13 mouse cellular contexts compared by ENCODE assay signal in the genomic region with DNA sequence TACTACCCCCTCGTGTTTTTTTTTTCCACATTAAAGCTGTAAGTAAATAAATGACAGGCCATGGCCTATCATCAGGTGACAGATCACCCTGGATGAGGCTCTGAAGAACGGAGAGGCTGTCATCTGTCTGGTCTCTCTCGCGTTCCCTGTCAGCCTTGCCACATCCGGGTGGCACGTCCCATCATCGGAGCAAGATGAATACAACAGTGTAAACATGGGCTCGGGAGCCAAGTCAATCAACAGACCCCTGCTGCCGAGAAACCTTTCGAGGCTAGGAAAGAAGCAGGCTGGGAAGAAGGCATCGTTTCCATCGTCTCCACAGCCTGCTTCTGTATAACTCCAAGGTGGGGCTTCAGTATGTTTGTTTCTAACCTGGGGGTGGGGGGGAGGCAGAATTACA.
DNase-seq lines count a peak whose midpoint lies in the region; ATAC-seq and TF ChIP-seq lines count a peak whose summit lies in the region.
"Had no signal": no experiment of that assay in that cellular context is flagged by ENCODE, and none has a peak within 500 bp of the region (broad histone marks: within the 10 kb centered on the region; RNA-seq: fewer than 3 reads in every experiment).

No protein-coding gene starts in this region.

- no peaks in the 10 kb centered on the region for H3K9me3 ChIP-seq in forebrain, embryonic 16.5 days (ENCODE audit: control insufficient read depth, low read length)
- no peaks in the 10 kb centered on the region for H3K9me3 ChIP-seq in forebrain, embryonic 11.5 days (ENCODE audit: control insufficient read depth, low read length)
- no peaks in the 10 kb centered on the region for H3K9me3 ChIP-seq in kidney, embryonic 16.5 days (ENCODE audit: low read length)
- no peaks in the 10 kb centered on the region for H3K9me3 ChIP-seq in midbrain, embryonic 16.5 days (replicated peaks; ENCODE audit: control insufficient read depth, low read length, poor library complexity, severe bottlenecking)
- H3K9me3 ChIP-seq in midbrain, postnatal 0 days (ENCODE audit: low read length): no peaks in the 10 kb centered on the region
- H3K9me3 ChIP-seq: liver, embryonic 12.5 days had no signal

- H3K9ac ChIP-seq in forebrain, embryonic 16.5 days (replicated peaks; ENCODE audit: low read depth, low read length): no peak overlapping the region
- H3K9ac ChIP-seq in forebrain, embryonic 11.5 days (ENCODE audit: low read length): no peak overlapping the region
- no peak overlapping the region for H3K9ac ChIP-seq in kidney, embryonic 16.5 days (replicated peaks; ENCODE audit: low read length)
- 0 out of 2 replicates have a peak overlapping the region, but pooled peaks have one; percentile 30 for H3K9ac ChIP-seq in midbrain, embryonic 16.5 days (ENCODE audit: low read depth, low read length)
- no peak overlapping the region for H3K9ac ChIP-seq in midbrain, postnatal 0 days (replicated peaks; ENCODE audit: low read length, poor library complexity, severe bottlenecking)
- H3K9ac ChIP-seq: liver, embryonic 12.5 days had no signal

- peak overlapping the region; percentile 18 for H3K4me2 ChIP-seq in forebrain, embryonic 16.5 days (ENCODE audit: low read length)
- H3K4me2 ChIP-seq in forebrain, embryonic 11.5 days (ENCODE audit: low read depth, low read length, severe bottlenecking): no peak overlapping the region
- H3K4me2 ChIP-seq in kidney, embryonic 16.5 days (replicated peaks; ENCODE audit: low read depth, low read length): peak overlapping the region; percentile 43
- H3K4me2 ChIP-seq in midbrain, embryonic 16.5 days (ENCODE audit: low read length): no peak overlapping the region; the same call in 1 of the 2 replicates
- H3K4me2 ChIP-seq in midbrain, postnatal 0 days (ENCODE audit: low read depth, low read length, poor library complexity, severe bottlenecking): no peak overlapping the region
- H3K4me2 ChIP-seq: liver, embryonic 12.5 days had no signal

- no peaks in the 10 kb centered on the region for H3K36me3 ChIP-seq in forebrain, embryonic 16.5 days (ENCODE audit: control insufficient read depth, insufficient read depth)
- H3K36me3 ChIP-seq in forebrain, embryonic 11.5 days (ENCODE audit: control insufficient read depth, insufficient read depth, low read length): no peaks in the 10 kb centered on the region
- H3K36me3 ChIP-seq in kidney, embryonic 16.5 days (ENCODE audit: insufficient read depth, low read length): no peaks in the 10 kb centered on the region
- H3K36me3 ChIP-seq in midbrain, embryonic 16.5 days (ENCODE audit: control insufficient read depth, insufficient read depth, low read length): no peaks in the 10 kb centered on the region
- H3K36me3 ChIP-seq in midbrain, postnatal 0 days (ENCODE audit: insufficient read depth, low read length): no peaks in the 10 kb centered on the region
- H3K36me3 ChIP-seq: liver, embryonic 12.5 days had no signal

- H3K27me3 ChIP-seq in forebrain, embryonic 16.5 days (replicated peaks; ENCODE audit: control insufficient read depth, insufficient read depth, low read length): no peaks in the 10 kb centered on the region
- H3K27me3 ChIP-seq in forebrain, embryonic 11.5 days (ENCODE audit: control insufficient read depth, insufficient read depth, low read length): no peaks in the 10 kb centered on the region
- H3K27me3 ChIP-seq in kidney, embryonic 16.5 days (ENCODE audit: insufficient read depth, low read length): no peaks in the 10 kb centered on the region
- no peaks in the 10 kb centered on the region for H3K27me3 ChIP-seq in midbrain, embryonic 16.5 days (ENCODE audit: control insufficient read depth, insufficient read depth, low read depth, low read length)
- H3K27me3 ChIP-seq in midbrain, postnatal 0 days (ENCODE audit: insufficient read depth, low read length): no peaks in the 10 kb centered on the region
- H3K27me3 ChIP-seq: liver, embryonic 12.5 days had no signal

- WGBS in forebrain, embryonic 16.5 days: 26% methylated on average over 12 of the region's 12 CpGs
- 79% methylated on average over 12 of the region's 12 CpGs for WGBS in forebrain, embryonic 11.5 days
- WGBS in kidney, embryonic 16.5 days: 27% methylated on average over 12 of the region's 12 CpGs
- 48% methylated on average over 12 of the region's 12 CpGs for WGBS in midbrain, embryonic 16.5 days
- WGBS in midbrain, postnatal 0 days: 47% methylated on average over 12 of the region's 12 CpGs

- no peak for ATAC-seq in forebrain, embryonic 16.5 days
- ATAC-seq in forebrain, embryonic 11.5 days (replicated peaks; ENCODE audit: low FRiP score): no peak
- no peak for ATAC-seq in kidney, embryonic 16.5 days (ENCODE audit: low FRiP score, low TSS enrichment)
- ATAC-seq in midbrain, embryonic 16.5 days: no peak
- no peak for ATAC-seq in midbrain, postnatal 0 days (ENCODE audit: low FRiP score)
- ATAC-seq: liver, embryonic 12.5 days had no signal

- peaks cover 8% of the 10 kb centered on the region for H3K4me1 ChIP-seq in forebrain, embryonic 16.5 days (replicated peaks; ENCODE audit: control insufficient read depth, insufficient read depth, low read length)
- H3K4me1 ChIP-seq in forebrain, embryonic 11.5 days (replicated peaks; ENCODE audit: control insufficient read depth, insufficient read depth, low read length): no peaks in the 10 kb centered on the region
- H3K4me1 ChIP-seq in kidney, embryonic 16.5 days (ENCODE audit: insufficient read depth, low read length): 0 out of 2 replicates have a peak, but pooled peaks cover 3% of the 10 kb centered on the region
- no peaks in the 10 kb centered on the region for H3K4me1 ChIP-seq in midbrain, embryonic 16.5 days (ENCODE audit: control insufficient read depth, insufficient read depth, low read length)
- H3K4me1 ChIP-seq in midbrain, postnatal 0 days (ENCODE audit: insufficient read depth, low read length): no peaks in the 10 kb centered on the region
- H3K4me1 ChIP-seq: liver, embryonic 12.5 days had no signal

- no peak for TF ChIP-seq CTCF in midbrain, postnatal 0 days (IDR thresholded peaks at IDR 0.05)

- no peak overlapping the region for H3K27ac ChIP-seq in forebrain, embryonic 16.5 days (ENCODE audit: low read length)
- no peak overlapping the region for H3K27ac ChIP-seq in forebrain, embryonic 11.5 days (ENCODE audit: low read depth, low read length)
- no peak overlapping the region for H3K27ac ChIP-seq in kidney, embryonic 16.5 days (ENCODE audit: low read length)
- no peak overlapping the region for H3K27ac ChIP-seq in midbrain, embryonic 16.5 days (ENCODE audit: low read length)
- no peak overlapping the region for H3K27ac ChIP-seq in midbrain, postnatal 0 days (ENCODE audit: low read depth, low read length)
- H3K27ac ChIP-seq: liver, embryonic 12.5 days had no signal

- no peak overlapping the region for H3K4me3 ChIP-seq in forebrain, embryonic 16.5 days (replicated peaks; ENCODE audit: low read length)
- no peak overlapping the region for H3K4me3 ChIP-seq in forebrain, embryonic 11.5 days (ENCODE audit: low read depth, low read length)
- H3K4me3 ChIP-seq in kidney, embryonic 16.5 days (ENCODE audit: low read length): no peak overlapping the region
- no peak overlapping the region for H3K4me3 ChIP-seq in midbrain, embryonic 16.5 days (ENCODE audit: low read depth, low read length)
- no peak overlapping the region for H3K4me3 ChIP-seq in midbrain, postnatal 0 days (ENCODE audit: low read depth, low read length)
- H3K4me3 ChIP-seq: liver, embryonic 12.5 days had no signal

- DNase-seq in forebrain, embryonic 11.5 days (ENCODE audit: low spot score): no peak
- no peak for DNase-seq in kidney, adult 8-10 months
- no peak for DNase-seq in midbrain, postnatal 0 days (ENCODE audit: low spot score)
- DNase-seq in adrenal gland, postnatal 36 days: no peak
- DNase-seq in thymus, postnatal 10 days (ENCODE audit: low spot score in 2 of 2): no peak
- DNase-seq: adrenal gland, postnatal 14 days; gastrocnemius, postnatal 36 days; retina, postnatal 1 day; thymus, adult 18-20 months had no signal

Comparison
In these comparisons a context has a peak if more than half of its experiments do, and no peak if none do; other contexts are left out.
1. H3K4me2 ChIP-seq: peak in forebrain, embryonic 16.5 days (single experiment) and kidney, embryonic 16.5 days (single experiment); none in forebrain, embryonic 11.5 days (single experiment), midbrain, embryonic 16.5 days (single experiment) and midbrain, postnatal 0 days (single experiment).